Mouse (Mus musculus) cerebellum, adult 11-12 months (tissue): ENCODE results near the gene Zfp51.
A peak's percentile ranks its signal among the peaks of the same experiment; 100 is the strongest.
"Not testable (repeated sequence)": the region's sequence is repeated elsewhere in the genome, so short reads cannot be mapped to it uniquely, and the experiment has no call there.

ENCODE experiments used
- DNase-seq: peaks from one replicate; pipeline ENCODE4 v3.0.0; 2022

Gene Zfp51

DNA sequence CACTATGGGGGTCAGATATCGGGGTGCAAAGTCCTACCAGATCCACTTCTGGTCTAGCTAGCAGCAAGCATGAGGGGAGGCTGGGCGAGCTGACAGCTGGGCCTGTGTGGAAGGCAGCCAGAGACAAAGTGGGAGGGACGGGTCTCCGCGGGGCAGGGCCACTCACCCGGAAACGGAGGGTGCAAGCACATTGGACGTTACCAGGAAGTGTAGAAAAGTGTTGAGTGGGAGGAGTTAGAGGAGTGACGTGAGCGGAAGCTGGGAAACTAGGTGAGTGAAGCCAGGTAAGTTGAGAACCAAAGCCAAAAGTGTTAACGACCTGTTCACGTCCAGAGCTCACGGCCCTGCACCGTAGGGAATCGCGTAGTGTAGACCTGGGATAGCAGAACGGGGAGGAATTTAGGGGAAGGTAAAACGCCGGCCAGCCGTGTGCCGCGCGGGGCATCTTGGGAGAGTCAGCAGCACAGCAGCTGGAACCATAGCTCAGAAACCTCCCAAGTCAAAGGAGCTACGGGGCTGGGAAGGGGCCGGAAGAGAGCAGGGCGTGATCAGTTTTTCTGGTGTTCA, at the start of gene Zfp51:
TSS of gene Zfp51 (plus strand) at position 237 of the 567 bp plus-strand sequence.
- peak; percentile 83 for DNase-seq

GRCm38 (mm10) chr17:21422664-21423599, 27.2 kb upstream of the Zfp51 start, which contains the start of gene Zfp54:
Gene Zfp54, plus strand, starts transcription at chr17:21423227.
- peak; percentile 31 for DNase-seq

DNA sequence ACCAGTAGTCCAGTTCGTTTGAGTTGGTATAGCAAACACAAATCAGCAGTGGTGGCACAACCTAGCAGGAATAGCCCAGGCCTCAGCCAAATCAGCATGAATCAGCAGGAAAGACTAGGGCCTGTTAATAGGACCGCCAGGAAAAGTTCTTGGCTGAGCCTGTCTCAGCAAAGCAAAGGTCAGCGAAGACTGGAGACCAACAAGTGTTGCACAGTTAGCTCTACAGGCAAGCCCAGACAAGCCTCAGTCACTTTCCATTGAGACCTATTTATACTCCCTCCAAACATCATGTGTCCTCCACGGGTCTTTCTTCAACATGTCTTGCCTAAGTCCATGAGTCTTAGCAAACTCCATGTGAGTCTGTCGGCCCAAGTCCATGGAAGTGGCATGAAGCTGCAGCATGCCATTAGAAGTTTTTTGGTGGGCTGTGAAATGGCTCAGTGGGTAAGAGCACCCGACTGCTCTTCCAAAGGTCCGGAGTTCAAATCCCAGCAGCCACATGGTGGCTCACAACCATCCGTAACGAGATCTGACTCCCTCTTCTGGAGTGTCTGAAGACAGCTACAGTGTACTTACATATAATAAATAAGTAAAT, 11.3 kb upstream of the Zfp51 start:
- DNase-seq, result not testable (repeated sequence)

GRCm38 (mm10) chr17:21449669-21450068, 505 bp upstream of the Zfp51 start:
- peak; percentile 48 for DNase-seq

GRCm38 (mm10) chr17:21463550-21463949, 13.4 kb downstream of the Zfp51 start:
- DNase-seq, result no peak

DNA sequence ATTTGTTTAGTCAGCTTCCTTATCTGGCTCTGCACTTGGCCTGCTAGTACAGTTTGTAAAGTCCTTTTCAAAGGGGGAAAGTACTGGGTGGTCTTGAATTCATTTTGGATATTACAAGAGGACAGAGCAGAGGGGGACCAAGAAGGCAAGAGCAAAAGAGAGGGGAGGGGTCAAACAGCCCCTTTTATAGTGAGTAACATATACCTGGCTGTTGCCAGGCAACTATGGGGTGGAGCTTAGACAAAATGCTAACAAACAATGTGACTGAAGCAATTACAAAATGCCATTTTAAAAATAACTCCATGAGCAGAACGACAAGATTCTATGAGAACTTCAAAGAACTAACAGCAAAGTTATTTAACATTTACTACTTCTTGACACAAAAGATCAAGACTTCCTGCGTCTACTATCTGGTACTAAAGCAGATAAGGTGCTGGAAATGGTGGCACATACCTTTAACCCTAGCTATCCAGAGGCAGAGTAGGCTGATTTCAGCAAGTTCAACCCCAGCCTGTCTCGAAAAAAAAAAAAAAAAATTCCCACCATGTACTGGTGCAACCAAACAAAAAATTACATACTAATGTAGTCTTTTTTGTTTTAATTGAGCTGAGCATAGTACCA, 22.0 kb downstream of the Zfp51 start:
- no peak for DNase-seq

DNA sequence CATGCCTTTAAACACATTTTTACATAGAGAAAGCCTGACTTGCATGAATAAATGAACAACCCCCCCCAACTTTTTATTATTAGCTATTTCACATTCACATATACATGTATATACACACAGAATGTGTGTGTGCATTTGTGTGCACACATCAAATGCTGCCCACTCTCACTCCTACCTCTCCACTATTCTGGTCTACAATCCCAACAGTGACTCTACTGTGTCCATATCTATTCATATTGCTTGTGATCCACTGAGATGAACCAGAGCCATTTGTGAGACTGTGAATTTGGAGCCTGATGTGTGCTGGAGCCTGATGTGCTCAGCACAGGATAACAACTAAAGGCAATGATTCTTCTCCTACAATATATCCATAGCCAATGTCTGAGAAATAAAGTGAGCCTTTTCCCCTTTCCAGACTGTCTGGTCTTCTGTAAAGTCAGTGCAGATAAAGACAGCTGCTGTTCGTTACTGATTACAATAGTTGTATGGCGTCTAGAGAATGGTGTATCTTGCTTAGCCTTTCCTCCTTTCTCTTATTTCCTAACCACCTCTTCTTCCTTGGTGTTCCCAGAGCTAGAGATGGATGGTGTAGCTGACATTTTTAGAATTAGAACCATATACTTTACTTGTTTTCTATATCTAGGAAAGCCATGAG, 22.6 kb downstream of the Zfp51 start:
- DNase-seq, result no peak

DNA sequence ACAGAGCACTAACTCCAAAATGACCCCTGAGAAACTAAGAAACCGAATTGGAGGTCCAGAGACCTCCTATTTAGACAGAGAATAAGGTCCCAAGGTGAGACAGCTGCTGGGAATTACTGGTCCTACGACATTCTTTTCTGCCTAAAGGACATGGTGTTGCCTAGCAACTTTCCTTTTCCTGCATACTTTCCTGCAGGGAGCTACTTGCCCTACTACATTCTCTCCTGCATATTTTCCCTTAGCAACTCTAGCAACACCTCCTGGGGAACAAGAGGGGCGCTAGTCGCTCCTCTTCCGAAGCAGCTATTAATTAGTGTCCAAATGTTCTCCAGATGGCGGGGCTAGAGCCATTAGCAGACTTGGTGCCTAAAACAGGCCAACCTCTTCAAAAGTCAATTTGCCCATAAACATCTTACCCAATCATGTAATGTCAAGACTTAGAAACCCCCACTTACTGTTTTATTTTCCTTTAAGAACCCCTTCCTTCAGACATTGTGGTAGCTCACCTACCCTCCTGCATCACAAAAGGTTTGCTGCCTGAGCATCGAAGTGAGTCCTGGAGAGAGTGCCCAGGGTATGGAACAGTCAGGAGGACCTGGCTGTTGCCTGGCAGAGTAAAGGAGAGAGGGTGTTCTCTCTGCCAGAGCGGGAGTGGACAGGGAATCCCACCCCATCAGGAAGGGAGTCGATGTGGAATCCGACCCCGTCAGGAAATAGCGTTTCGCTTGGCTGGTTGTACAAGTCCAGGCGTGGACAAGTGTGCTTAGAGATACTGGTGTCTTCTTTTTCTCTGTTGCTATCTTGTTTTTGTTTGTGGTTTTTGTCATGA, 23.4 kb downstream of the Zfp51 start:
- no peak for DNase-seq

DNA sequence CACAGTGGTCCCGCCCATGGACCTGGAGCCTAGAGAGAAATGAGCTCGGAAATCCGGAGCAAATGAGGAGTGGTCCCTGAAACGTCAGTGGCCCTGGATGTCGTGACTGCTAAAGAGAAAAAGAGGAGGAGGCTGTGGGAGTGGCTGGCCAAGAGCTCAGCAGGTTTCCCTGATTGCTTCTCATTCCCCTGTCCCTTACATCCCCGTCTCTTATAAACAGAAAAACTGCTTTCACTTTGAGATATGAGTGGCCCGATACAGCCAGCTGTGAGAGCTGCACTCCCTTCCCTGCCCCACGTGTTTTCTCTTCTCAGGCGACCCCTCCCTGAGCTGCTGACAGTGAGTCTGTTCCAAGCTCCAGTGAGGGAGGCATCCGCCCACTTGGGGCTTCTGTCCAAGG, 24.6 kb downstream of the Zfp51 start:
- not testable (repeated sequence) for DNase-seq

GRCm38 (mm10) chr17:21475290-21475689, 25.1 kb downstream of the Zfp51 start:
- not testable (repeated sequence) for DNase-seq

DNA sequence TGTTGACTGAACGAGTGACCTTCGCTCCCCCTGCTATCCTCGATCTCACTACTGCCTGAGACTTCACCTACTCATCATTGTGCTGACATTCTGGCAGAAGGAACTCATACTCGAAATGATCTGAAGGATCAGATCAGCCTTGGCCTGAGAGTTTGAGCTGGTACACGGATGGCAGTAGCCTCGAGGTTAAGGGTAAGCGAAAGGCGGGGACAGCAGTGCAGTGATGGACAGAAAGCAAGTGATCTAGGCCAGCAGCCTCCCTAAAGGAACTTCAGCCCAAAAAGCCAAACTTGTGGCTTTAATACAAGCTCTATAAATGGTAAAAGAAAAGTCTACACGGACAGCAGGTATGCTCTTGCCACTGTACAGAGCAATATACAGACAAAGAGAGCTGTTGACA, 26.2 kb downstream of the Zfp51 start:
- not testable (repeated sequence) for DNase-seq

GRCm38 (mm10) chr17:21478103-21478777, 28.1 kb downstream of the Zfp51 start:
- DNase-seq, result not testable (repeated sequence)

DNA sequence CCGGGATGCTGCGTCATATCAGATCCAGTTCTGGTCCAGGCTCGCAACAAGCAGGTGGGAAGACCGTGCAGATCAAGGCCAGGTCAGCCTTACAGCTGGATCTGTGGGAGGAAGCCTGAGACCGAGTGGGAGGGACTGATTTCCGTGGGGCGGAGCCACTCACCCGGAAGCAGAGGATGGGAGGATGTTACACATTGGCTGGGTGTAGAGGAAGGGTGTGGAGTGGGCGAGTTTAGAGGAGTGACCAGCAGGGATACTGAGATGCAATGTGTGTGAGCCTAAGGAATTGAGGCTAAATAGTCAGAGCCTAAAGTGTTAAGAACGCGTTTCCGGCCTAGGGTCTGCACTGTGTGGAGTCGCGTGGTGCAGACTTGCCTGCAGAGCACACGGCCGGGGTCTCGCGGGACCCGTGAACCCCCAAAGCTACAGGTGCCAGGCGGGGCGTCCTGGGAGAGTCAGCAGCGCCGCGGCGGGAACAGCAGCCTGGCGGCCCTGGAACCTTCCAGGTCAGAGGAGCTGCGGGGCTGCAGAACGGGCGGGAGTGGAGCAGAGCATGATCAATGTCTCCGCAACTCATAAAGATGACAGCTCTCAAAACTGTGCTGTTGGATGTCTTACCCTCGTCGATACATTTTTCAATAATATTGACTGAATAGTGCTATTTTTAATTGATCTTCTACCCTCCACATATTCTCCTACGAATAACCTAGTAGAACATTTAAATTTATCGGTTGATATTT, 38.8 kb downstream of the Zfp51 start, which contains the start of gene Zfp53:
TSS of gene Zfp53 (plus strand) at position 239 of the 740 bp plus-strand sequence.
- DNase-seq, result peak; percentile 82

GRCm38 (mm10) chr17:21489500-21490001, 39.4 kb downstream of the Zfp51 start:
- no peak for DNase-seq

DNA sequence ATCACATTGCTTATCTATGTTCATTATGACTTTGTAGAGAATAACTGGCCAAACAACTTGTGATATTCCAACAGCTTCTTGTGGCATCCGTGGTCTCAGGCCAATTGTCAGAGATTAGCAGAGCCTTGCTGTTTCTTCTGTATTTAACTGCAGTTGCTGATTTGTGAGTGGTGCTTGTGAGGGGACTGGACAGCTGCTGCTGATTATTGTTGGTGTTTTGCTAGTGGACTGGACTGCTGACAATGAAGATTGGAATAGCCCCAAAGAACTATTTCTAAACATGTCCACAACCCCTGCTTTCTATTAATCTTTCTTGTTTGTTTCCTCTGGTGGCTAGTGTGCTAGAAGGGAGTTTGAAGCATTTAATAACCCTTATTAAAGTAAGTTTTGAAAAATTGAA, 51.2 kb downstream of the Zfp51 start:
- DNase-seq, result no peak

- no peak for DNase-seq
These were observed 54.4 kb downstream of the Zfp51 start for GRCm38 (mm10) chr17:21504524-21504923.

- DNase-seq, result no peak
These were observed 56.1 kb downstream of the Zfp51 start for GRCm38 (mm10) chr17:21506258-21506657.

DNA sequence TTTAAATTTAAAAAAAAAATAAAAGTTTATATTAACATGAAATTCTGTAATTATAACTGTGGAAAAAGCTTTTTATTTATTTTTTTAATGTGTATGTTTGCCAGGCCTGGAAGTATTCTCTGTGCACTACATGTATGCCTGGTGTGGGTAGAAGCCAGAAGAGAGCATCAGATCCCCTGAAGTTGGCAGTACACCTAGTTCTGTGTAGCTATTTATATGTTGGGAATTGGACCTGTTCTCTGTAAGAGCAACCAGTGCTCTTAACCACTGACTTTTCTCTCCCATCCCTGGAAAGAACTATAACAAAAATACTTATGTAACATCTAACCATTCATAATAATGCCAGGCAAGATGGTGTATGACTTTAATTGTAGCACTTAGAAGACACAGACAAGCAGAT, 59.6 kb downstream of the Zfp51 start:
- no peak for DNase-seq
